Mouse (Mus musculus) megakaryocyte, embryonic 14.5 days (primary cell): Measurements from ENCODE around the gene Tarsl2.

Source experiments
- FLI1 ChIP-seq: IDR thresholded peaks from 2 replicates; pipeline ENCODE4 v1.6.1; 2012; ENCODE audit warnings: low read length, inconsistent platforms, mixed read lengths
- GATA1 ChIP-seq: IDR thresholded peaks from 3 replicates; pipeline ENCODE4 v1.6.1; 2012; ENCODE audit warnings: mixed read lengths, low read length, inconsistent platforms, borderline replicate concordance

- no peak for TF ChIP-seq GATA1
- TF ChIP-seq FLI1 = no peak
Measured at GRCm38 (mm10) chr7:65611298-65611697, 33.4 kb upstream of the Tarsl2 start.
